Mouse (Mus musculus): Measurements from ENCODE around the gene Rgs9.
A peak's percentile ranks its signal among the peaks of the same experiment; 100 is the strongest.

Gene Rgs9

DNA sequence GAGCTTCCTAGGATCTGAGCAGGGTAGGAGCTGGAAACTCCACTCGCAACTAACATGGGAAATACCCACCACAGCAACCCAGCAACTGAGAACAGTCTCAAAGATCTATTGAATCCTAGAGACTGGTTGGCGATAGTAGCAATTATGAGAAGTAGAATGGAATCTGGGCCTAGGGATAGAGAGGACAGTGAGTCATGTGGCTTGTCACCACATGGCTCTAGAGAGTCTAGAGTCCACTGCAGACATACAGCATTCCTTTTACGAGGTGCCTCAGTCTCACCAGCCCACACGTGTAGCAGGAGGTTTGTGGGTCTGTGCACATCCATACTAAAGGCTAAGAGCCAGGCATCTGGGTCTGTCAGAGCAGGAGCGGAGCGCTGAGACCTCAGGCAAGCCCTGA, 59.3 kb downstream of the Rgs9 start:
- DNase-seq (ENCODE audit: low spot score), result no peak

DNA sequence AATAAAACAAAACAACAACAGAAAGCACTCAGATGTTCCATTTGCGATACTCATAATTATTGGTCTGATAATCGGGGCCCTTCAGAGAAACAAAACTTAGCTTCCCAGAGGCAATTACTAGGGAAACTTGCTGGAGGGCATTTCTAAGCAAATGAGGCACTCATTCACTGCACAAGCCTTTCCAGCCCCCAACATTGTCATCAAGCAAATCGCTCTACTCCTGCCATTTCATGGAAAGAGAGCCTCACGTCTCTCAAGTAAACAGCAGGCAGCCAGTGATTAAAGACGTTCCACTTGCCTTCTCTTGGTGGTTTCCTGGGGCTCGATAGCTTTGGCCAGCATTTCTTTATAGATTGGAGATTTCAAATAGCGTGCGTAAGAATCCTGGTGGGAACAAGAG, 60.1 kb downstream of the Rgs9 start:
- DNase-seq (ENCODE audit: low spot score), result no peak

DNA sequence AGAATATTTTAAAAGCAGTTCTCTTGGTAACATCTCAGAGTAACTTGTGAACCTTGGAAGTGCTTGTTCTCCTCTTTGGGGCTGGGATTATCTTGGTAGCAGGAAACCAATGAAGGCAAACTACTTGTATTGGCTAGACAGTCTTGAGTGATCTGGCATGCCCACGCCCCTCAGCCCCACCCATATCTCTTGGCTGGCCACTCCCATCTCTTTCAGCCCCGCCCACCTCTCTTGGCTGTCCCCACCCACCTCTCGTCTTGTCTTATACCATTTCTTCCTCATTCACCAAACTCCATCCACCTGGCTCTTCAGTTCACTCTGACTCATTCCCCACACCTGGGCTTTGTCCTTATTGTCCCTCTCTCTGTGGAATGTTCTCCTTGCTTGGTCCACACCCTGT, 64.3 kb downstream of the Rgs9 start:
- DNase-seq (ENCODE audit: low spot score), result no peak

DNA sequence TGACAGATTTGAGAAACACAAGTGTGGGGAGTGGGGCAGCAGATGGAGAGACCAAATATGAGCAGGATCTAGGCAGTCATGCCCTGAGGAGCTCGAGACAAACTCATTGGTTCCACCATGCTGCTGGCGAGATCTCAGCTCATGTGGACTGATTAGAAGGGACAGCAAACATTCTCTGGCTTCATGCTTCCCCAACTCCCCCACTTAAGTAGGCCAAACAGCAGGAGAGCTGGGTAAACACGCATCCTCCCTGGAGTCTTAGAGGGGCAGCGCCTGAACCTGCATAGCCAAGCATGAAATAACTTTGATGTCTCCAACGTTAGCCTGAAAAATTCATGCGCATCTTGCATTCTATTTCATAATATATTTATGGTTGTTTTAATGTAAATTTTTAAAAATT, 65.1 kb downstream of the Rgs9 start:
- no peak for DNase-seq (ENCODE audit: low spot score)

DNA sequence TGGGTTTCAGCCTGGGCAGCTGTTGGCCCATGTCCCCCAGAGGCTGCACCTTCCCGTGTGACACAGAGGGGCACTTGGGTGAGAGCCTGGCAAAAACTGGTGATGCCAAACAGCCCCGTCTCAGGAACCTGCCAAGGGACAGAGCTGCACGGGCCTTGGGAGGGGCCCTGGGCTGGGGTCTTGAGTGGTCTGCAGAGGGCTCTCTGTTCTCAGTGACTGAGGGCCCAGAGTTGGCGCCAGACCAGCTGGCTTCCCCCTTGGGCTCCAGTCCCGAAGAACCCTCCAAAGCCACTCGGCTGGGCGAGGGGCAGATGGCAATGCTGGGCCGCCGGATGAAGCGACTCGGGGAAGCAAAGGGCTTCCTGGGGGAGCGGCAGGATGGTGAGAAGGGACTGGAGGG, 70.8 kb downstream of the Rgs9 start:
- DNase-seq (ENCODE audit: low spot score), result no peak

DNA sequence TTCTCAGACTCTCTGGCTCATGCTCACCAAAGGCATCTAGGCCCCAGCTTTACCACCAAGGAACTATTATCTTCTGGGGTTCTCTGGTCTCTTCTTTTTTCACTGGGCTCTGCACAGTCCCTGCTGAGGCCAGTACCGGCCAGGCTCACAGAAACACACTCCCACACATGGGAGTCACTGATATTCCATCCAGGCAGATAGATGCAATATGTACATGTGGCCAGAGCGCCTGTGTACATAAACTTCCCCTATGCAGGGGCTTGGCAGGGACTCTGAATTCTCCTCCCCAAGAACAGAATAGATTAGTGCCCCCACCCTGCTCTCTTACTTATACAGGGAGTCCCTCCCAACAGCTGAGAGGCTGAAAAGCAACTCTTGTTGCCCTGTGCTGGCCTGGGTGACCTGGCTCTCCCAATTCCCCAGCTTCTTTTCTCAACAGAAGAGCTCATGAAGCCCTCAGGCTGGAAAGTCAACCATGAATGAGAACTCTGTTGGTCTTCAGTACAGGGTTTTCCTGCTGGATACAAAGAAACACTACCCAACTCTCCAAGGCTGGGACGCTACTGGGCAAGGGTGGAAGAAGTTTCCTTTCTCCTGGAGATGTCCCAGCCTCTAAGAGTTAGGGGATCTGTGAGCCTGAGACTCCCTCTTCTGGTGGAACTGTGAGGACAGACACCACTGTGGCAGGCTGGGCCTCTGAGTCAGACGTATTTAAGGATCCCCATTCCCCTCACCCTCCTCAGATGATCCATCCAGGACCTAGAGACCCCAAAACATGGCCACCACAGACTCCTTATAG, 76.5 kb downstream of the Rgs9 start:
- DNase-seq (ENCODE audit: low spot score), result no peak

DNA sequence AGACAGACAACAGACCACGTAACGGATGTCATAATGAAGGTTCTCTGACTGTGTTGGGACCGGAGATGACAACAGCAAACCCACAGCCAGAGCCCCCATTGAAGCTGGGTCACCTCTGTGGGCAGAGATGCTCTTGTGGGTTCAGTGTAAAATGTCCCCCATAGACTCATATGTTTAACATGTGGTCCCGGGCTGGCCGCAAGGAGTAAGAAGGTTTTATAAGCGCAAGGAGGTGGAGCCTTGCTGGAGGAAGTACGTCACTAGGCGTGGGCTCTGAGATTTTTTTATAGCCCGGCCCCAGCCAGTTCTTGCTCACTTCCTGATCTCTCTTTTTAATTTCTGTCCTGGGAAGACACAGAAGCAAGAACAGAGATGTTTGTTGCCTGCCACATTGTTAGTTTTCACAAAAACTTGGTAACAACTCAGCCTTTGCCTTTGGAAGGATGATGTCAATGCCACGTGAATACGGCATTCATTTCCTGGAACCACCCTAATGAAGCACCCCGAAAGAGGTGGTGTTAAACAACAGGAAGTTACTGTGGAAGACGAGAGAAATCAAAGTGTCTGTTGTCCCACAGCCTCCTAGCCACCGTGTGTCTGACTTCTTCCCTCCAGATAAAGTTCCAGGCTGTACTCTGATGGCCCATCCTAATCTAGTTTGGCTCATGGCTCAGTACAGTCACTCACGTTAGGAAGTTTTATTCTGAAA, 79.1 kb downstream of the Rgs9 start:
- no peak for DNase-seq (ENCODE audit: low spot score)

DNA sequence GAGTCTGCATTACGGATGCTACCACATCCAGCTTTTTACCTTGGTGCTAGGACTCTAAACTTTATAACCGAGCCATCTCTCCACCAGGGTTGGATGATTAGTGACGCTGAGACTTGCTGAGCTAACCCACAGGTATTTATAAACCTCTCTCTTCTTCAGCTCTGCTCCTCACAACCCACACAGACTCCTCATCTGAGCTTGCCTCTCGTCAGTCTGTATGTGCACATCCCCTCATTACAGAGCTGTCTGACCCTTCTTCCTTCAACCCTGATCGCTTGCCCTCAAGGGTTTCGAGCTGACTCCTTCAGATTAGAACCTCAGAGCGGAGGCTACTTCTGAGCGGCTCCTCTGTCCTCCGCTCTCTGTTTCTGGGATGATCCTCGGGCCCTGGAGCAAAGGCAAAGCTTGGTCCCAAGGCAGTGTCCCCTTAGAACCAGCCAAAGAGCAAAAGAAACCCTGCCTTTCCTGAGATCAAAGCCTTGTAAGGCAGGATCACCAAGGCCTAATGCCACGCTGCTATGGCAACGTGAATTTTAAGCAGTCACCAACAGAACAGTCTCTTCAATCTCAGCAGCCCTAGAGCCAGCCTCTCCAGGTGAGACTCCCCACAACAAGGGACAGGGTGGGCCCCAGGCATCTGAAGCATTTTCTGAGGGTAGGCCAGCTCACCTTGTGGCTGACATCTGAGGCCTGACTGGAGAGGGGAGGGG, 79.9 kb downstream of the Rgs9 start:
- DNase-seq (ENCODE audit: low spot score), result no peak

DNA sequence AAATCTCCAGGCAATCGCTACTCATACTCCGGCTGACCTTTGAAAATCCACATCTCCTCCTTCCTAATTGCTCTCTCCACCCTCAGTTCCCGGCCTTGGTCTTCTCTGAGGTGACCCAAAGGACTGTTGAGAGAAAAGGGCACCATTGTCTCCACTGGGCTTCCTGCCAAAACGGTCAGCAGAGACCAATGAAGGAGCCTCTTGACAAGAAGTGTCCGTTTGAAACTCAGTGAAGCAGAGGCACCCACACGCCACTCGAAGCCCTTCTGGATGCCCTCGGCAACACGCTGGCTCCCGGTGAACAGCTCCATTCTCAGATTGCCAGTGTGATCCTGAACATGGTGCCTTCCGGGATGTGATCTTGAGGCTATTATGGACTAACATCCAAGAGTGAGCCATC, 87.2 kb downstream of the Rgs9 start:
- DNase-seq (ENCODE audit: low spot score), result no peak

DNA sequence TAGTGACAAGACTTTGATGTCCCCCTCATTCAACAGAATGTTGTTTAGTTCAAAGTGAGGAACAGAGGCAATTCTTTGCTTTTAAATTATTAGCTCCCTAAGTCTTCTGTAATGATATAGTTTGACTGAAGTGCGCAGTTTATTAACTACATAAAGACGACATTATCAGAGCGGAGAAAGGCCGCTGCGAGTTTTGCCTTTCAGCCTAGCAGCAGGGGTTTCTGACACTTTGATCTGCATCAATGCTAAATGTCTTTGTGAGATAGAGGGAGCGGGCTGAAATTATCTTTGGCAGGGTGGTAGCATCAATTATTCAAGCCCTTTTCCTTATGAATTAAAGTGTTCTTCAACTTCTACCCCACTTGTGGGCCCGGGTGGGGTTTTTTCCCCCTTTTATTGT, 87.6 kb downstream of the Rgs9 start:
- DNase-seq (ENCODE audit: low spot score), result no peak

DNA sequence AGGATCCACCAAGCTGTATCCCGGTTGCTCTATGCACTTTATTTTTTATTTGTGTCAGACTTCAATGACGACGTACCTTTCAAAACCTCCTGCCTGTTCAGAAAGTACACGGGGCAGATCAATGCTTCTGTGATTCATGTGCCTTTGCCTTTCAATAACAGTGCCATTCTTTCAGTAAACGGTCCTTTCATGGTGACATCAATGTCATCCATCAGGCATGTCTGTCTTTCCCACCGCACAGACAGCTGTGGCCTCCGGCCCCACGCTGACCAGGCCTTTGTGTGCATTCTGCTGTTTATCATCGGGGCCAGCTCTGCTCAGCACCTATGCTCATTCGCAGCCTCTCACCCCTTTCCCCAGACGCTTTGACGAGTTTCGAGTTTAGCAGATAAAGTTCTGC, 91.2 kb downstream of the Rgs9 start:
- no peak for DNase-seq (ENCODE audit: low spot score)

DNA sequence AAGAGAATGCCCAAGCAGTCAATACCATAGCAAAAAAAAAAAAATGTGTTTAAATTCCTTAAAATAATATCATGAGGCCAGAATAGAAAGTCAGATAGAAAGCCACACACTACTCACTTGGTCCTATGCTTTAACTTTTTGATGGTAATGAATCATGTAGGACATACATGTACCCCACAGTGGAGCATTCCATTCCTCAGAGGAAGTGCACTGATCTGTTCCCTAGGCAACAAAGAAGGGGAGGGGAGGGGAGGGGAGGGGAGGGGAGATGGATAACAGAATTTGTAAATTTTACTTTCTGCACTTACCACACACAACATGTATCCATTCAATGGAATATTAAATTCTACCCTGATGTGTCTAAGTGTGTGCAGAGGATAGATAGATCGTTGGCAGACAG, 91.9 kb downstream of the Rgs9 start:
- no peak for DNase-seq (ENCODE audit: low spot score)

DNA sequence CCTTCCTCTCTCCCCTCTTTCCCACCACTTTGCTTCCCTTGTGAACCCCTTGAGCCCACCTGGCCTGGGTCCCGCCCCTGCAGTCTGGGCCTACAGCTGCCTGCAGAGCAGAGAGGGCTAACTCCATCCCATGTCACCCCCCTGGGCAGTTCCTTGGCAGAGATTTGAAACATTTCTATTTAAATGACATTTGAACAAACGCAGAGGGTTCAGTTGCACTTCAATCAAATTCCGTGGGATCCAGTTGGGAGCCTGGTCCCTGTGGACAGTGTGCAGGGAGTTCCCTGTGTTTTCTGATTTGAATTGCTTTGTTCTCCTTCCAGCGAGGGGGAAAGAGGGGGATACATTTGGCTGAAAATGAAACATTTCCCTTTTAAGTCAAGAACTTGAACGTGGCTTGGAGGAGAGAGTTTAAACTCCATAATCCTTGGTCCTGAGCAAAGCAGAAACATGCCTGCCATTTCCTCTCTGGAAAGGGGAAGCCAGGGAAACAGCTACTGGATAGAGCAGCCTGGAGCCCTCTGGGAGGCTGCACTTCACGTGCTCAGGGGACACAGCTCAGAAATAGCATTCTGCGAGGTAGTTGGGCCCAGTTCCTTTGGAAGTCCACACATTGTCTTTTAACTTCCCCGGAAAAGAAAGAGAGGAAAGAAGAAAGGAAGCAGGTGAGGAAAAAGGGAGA, 98.2 kb downstream of the Rgs9 start:
- DNase-seq (ENCODE audit: low spot score), result no peak

DNA sequence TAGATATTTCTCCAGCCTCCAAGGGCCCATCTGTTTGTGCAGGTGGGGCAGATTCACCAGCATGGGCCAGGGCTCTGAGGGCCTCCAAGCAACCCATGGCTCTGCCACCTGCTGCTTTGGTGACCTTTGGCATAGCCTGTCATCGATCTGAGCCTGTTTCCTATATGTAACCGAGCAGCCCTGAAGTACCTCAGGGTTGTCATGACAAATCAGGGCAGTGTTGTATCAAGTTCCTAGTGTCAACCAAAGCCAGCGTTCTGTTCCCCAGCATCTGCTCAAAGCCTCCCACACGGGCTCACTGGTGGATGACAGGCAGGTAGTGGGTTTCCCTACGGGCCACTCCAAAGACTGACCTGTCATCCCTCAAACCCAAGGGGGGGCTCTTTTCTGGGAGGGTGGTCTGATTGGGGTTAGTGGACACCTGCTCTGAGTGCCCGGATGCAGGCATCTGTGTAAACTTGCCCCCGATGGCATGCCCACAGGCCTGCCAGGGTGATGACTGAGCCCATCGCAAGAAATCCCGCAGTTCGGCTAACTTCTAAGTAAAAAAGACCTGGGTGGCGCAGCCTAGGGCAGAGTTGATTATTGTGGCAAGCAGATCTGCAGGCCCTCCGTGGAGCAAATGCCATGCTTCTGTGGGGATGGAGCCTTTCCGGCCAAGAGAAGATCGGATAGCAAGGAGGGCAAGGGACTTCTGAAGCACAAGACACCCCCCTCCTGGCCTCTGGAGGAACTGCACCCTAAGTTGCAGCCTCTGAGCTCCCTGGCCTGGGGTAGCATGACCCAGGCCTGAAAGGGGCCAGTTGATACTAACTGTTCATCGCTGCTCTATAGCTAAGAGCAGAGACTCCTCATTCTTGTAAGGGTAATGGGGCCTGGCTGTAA, 105.0 kb downstream of the Rgs9 start:
- peak; percentile 34 for DNase-seq (ENCODE audit: low spot score)

DNA sequence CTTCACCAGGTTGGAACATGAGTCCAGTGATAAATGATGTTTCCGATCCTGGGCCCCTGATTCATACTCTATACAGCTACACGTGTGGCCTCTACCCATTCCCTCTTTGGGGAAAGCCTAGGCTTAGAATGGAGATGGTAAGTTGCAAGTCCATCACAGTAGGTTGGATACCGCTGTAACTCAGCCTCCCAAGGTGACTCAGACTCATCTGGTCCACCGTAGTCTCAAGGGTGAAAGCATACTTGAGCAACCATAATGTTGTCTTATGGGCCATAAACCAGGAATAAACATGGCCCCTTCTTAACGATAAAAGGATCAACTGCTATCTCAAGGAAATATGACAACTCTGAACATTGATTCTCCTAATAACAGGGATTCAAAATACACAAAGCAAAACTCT, 109.7 kb downstream of the Rgs9 start:
- DNase-seq (ENCODE audit: low spot score), result no peak

DNA sequence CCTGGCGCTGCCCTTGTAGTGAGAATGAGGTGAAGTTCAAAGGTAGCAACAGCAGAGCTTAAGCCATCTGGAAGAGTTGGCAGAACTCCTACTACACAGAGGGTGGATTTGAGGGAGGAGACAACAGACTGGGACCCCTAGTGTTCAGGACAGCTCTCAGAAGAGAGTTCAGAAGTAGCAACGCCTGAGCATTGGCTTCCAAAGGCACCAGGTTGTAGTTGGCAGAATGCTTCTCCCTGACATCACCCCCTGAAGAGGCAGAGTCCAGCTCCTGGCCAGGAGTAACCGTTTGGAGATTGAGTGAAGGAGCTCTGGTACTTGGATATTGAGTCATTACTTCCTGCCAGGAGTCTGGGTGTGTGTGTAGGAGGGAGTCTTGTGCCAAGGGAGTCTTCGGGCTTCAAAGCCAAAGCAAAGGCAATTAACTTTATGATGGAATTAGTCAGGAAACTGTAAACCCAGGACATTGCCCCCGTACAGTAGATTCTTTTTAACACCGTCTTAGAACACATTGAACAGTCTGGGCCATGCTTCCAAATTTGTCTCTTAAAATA, 110.2 kb downstream of the Rgs9 start:
- DNase-seq (ENCODE audit: low spot score), result no peak

DNA sequence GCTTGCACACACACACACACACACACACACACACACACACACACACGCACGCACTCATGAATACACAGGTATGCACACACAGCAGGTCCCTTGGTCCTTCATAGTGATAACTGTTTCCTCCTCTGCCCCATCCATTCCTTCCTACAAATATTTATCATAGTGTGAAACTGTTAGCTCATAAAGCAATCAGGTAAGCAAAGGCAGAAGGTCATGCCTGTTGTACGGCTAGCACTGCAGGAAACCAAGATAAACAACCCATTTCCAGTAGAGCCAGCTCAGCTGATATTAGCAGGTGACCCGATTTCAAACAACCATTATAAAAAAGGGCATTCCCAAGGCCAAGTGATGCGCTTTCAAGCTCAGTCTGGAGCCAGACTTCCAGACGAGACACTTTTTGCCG, 116.8 kb downstream of the Rgs9 start:
- no peak for DNase-seq (ENCODE audit: low spot score)

DNA sequence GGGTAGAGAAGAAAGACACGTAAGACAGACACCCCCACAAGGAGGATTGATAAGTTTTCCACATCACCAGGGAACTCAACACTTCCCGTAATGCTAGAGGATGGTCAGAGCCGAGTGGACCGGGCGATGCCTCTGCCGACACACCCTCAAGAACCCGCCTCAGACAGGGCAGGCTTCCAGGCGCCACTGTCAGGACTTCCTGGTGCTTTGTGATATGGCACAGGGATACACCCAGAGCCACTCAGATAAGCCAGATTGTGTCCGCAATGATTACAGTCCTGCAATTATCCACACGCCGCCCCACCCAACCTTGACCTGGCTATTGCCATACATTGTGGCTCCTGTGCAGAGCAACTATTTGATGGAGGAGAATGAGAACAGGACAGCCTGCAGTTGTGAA, 117.6 kb downstream of the Rgs9 start:
- no peak for DNase-seq (ENCODE audit: low spot score)

DNA sequence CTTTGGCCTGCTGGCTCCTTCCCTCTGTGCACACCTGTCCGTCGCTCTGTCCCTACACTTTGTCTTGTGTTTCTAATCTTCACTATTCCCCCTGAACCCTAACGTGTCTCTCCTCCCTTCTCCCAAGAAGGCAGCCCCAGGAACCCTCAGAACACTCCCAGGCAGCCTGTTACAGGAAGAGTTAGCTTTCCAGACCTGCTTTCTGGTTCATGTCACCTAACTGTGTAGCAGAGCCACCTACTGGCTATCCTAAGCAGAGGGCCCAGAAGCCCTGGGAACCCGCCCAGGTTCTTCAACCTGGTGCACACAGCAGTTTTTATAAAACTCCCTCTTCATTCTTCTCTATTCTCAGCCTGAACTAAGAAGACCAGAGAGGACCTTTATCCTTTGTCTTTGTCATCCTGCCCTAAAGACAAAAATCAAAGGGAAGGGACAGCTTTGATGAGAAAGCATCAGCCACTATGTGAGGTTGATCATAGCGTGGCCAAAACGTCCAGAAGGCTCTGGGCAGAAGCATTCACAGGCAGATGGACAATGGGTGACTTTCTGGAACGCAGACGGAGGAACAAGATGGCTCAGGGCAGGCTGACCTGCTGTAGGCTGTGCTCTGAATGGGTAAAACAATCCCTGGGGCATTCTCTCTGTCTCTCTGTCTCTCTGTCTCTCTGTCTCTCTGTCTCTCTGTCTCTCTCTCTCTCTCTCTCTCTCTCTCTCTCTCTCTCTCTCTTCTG, 119.0 kb downstream of the Rgs9 start:
- peak; percentile 8 for DNase-seq (ENCODE audit: low spot score)

DNA sequence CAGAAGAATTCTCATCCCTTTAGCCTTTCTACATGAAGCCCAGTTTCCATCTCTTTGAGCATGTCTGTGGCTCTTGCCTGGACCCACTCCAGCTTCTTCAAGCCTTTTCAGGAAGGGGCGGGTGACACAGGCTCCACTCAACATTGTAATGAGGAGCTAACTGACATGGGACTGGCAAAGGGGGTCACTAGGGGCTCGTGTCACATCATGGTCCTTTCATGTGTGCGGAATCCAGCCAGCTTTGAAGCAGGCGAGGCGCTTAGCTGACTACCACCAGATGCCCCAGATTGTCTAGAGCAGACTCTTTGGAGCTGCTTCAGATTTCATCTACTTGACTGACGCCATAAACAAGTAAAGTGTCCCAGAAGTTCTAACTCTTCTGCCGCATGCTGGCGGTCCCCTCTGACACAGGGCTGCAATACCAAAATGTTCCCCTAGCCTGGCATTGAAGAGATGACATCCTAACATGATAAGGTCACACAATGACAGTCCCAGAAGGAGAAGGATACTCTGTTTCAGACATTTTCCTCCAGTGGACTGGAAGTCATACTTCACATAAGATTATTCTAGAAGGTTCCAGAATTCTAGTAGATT, 122.5 kb downstream of the Rgs9 start:
- no peak for DNase-seq (ENCODE audit: low spot score)

All from adipocyte (in vitro differentiated cells).